Mouse (Mus musculus) forebrain, embryonic 13.5 days (tissue): ENCODE results near the gene Abcg5. TPM values are rescaled to one million over a fixed set of nuclear protein-coding genes. Genes with fewer than 3 reads are reported as not detected.

Experiments
- ATAC-seq: fragments of 200-750 bp; cut with Nextera tagmentation; 2 replicates; pipeline ENCODE4 v1.8.0; 2017
- H3K27ac ChIP-seq: fragments of 300-500 bp; sonication (generic); 2 replicates; pipeline ENCODE4 v1.5.1; 2015; ENCODE audit warnings: inconsistent platforms, mild to moderate bottlenecking, moderate library complexity
- H3K27me3 ChIP-seq: fragments of 300-500 bp; sonication (generic); 2 replicates; pipeline ENCODE4 v1.6.1; 2015; ENCODE audit warnings: mild to moderate bottlenecking, inconsistent platforms
- H3K36me3 ChIP-seq: fragments of 300-500 bp; sonication (generic); 2 replicates; pipeline ENCODE4 v1.6.1; 2015; ENCODE audit warnings: mild to moderate bottlenecking, inconsistent platforms; ENCODE audit not compliant: poor library complexity, severe bottlenecking
- H3K4me1 ChIP-seq: fragments of 300-500 bp; sonication (generic); 2 replicates; pipeline ENCODE4 v1.6.1; 2015; ENCODE audit warnings: inconsistent platforms
- H3K4me2 ChIP-seq: fragments of 300-500 bp; sonication (generic); 2 replicates; pipeline ENCODE4 v1.6.1; 2015; ENCODE audit warnings: inconsistent platforms, mild to moderate bottlenecking, moderate library complexity
- H3K4me3 ChIP-seq: fragments of 300-500 bp; sonication (generic); 2 replicates; pipeline ENCODE4 v1.5.1; 2015; ENCODE audit warnings: mild to moderate bottlenecking, inconsistent platforms
- H3K9ac ChIP-seq: fragments of 300-500 bp; sonication (generic); 2 replicates; pipeline ENCODE4 v1.6.1; 2015; ENCODE audit warnings: mild to moderate bottlenecking, inconsistent platforms
- H3K9me3 ChIP-seq: fragments of 300-500 bp; sonication (generic); replicated peaks from 2 replicates; pipeline ENCODE4 v1.6.1; 2016; ENCODE audit warnings: inconsistent platforms
- WGBS: fragments of 180-500 bp; shearing (Covaris S2); methylation state at CpG from one replicate; pipeline ENCODE4 v1.1.7; 2015; 5-methylcytosine and 5-hydroxymethylcytosine counted together
- polyA plus RNA-seq: library from polyadenylated mRNA; unstranded; fragments of >200 nt; fragmentation: Nextera tagmentation; extraction: Ambion mirVana; gene quantifications from 2 replicates; pipeline ENCODE4 v1.2.1, GENCODE M21; 2015

Gene Abcg5
- polyA plus RNA-seq, 1 experiment from 2014 or later = 4.1 TPM

DNA sequence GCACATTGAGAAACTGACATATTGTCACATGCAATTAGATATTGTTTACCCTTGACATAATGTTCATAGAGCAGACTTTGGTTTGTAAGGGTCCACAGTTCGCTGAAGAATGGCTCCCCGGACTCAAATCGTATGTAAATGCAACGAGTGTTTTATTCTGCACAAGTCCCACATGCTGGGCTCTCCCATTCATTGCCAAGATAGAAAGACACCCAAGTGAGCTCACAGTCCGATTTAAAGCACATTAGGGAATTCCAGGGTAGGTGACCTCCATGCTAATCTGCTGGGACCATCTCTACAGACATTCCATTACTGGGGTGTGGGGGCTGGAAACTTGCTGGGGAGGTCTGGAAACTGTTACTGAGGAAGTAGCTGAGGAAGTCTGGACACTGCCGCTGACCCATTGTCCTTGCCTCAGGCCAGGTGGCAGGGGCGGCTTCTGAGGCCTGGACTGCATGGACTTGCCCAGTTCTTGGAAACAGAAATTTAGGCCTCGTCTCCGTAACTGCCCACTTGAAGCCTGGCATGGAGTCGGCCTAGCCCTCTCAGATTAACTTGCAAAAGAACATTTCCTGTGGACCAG is 42.9 kb downstream of the Abcg5 start:
- Histone ChIP-seq H3K9me3 (no peaks in the 10 kb centered on the region), H3K4me3 (no peak overlapping the region), H3K4me1 (peaks cover 4% of the 10 kb centered on the region; the same call in 1 of the 2 replicates), H3K36me3 (no peaks in the 10 kb centered on the region), H3K9ac (no peak overlapping the region), H3K27me3 (no peaks in the 10 kb centered on the region), H3K4me2 (no peak overlapping the region), H3K27ac (no peak overlapping the region)
- ATAC-seq = no peak
- 48% methylated on average over 10 of the region's 10 CpGs for WGBS

DNA sequence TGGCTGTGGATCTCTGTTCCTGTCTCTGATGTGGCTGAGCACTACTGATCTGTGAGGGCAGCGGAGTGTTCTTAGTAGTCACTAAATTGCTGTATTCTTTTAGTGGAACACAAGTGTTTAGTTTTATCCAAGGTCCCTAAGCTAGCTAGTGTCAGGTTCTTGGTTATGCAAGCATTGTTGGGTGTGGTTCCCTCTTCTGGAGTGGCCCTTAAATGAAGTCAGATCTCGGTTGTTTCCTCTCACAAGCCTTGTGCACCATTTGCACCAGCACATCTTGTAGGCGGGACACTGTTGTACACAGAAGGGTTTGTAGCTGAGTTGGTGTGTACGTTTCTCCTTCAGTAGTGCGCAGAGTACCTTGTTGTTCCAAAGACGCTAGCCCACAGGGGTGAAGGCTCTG is 44.8 kb downstream of the Abcg5 start:
- H3K36me3 ChIP-seq = no peaks in the 10 kb centered on the region
- no peak overlapping the region for H3K4me2 ChIP-seq
- no peaks in the 10 kb centered on the region for H3K9me3 ChIP-seq
- H3K27me3 ChIP-seq = no peaks in the 10 kb centered on the region
- no peak for ATAC-seq
- H3K4me3 ChIP-seq = no peak overlapping the region
- no peaks in the 10 kb centered on the region for H3K4me1 ChIP-seq
- H3K9ac ChIP-seq = no peak overlapping the region
- WGBS = 89% methylated on average over 6 of the region's 6 CpGs
- no peak overlapping the region for H3K27ac ChIP-seq

DNA sequence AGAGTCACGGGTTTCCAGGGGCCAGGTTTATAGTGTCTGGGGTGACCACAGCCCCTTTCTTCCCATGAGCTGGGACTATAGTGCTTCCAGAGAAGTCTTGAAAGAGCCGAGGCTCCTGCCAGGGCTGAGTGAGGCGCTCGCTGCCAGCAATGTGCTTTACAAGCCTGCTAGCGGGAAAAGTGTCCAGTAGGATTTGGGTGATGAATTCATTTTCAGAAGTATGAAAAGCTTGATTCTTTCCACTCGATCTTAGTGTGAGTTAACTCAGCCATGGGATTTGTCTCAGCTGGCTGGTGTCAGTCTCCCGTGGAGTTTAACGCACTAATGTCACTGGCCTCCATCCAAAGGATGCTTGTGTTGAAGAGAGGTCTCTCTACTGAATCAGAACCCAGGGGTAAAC is 46.5 kb downstream of the Abcg5 start:
- no peak for ATAC-seq
- no peak overlapping the region for H3K9ac ChIP-seq
- no peak overlapping the region for H3K27ac ChIP-seq
- no peaks in the 10 kb centered on the region for H3K9me3 ChIP-seq
- H3K4me2 ChIP-seq = no peak overlapping the region
- WGBS = 62% methylated on average over 8 of the region's 8 CpGs
- H3K27me3 ChIP-seq = no peaks in the 10 kb centered on the region
- no peak overlapping the region for H3K4me3 ChIP-seq
- no peaks in the 10 kb centered on the region for H3K4me1 ChIP-seq
- no peaks in the 10 kb centered on the region for H3K36me3 ChIP-seq

DNA sequence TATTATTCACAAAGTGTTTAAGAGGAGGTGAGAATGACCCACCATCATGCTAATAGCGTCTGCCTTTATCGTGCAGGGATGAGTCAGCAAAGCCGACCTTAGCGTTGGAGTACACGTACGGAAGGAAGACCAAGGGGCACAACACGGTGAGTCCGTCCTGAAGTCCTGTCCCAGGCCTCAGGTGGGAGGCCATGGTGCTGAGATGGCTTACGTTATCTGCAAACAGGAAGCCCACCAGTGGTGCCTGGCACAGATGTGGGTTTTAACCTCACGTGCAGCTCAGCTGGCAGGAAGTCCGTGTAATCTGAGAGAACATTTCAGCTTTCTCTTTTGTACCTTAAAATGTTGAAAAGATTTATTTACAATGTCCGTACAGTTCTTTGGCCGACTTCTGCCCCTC is 49.4 kb downstream of the Abcg5 start:
- Histone ChIP-seq H3K36me3 (no peaks in the 10 kb centered on the region), H3K4me1 (no peaks in the 10 kb centered on the region), H3K9me3 (no peaks in the 10 kb centered on the region), H3K27ac (no peak overlapping the region), H3K27me3 (no peaks in the 10 kb centered on the region), H3K4me2 (no peak overlapping the region), H3K4me3 (no peak overlapping the region), H3K9ac (no peak overlapping the region)
- WGBS = 91% methylated on average over 13 of the region's 13 CpGs
- ATAC-seq = no peak

DNA sequence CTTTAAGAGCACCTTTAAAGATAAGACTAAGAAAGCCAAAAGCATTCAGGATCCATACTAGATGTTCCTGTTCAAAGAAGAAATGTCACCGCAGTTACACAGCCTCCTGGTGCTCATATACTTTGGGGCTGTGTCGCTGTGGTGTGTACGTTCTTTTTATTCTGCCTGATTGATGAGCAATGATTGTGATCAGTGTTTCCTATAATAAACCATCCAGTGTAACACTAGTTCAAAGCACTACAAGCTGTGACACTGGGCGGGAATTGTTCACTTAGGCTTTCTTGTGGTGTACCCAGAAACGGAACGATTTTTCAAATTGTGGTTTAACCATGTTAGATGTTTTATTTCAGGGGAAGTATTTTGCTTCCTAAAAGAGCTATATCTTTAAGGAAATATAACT is 51.0 kb downstream of the Abcg5 start:
- no peaks in the 10 kb centered on the region for H3K36me3 ChIP-seq
- no peak overlapping the region for H3K4me2 ChIP-seq
- ATAC-seq = no peak
- H3K4me3 ChIP-seq = no peak overlapping the region
- H3K27me3 ChIP-seq = no peaks in the 10 kb centered on the region
- 95% methylated on average over 6 of the region's 6 CpGs for WGBS
- no peak overlapping the region for H3K9ac ChIP-seq
- no peaks in the 10 kb centered on the region for H3K9me3 ChIP-seq
- H3K27ac ChIP-seq = no peak overlapping the region
- H3K4me1 ChIP-seq = peaks cover 4% of the 10 kb centered on the region

DNA sequence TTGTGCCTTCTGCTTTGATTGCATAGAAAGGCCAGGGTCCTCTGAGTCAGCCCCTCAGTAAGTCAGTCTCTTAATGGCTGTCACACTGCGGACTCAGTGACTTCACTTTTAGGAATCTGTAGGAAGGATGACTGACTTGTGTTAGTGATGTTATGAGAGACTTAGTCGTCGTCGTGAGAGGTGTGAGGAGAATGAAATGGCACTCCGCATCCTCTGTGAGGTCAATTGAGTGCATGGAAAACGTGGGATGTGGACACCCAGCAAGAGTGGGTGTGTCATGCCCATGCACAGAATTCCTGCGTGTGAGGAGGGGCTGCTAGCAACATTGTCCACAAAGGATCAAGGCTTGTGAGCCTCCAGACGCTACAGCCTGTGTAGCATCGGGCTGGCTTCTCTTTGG is 54.2 kb downstream of the Abcg5 start:
- WGBS = 92% methylated on average over 9 of the region's 9 CpGs
- Histone ChIP-seq H3K9me3 (no peaks in the 10 kb centered on the region), H3K27ac (no peak overlapping the region), H3K27me3 (no peaks in the 10 kb centered on the region), H3K4me1 (peaks cover 6% of the 10 kb centered on the region), H3K4me3 (no peak overlapping the region), H3K36me3 (no peaks in the 10 kb centered on the region), H3K9ac (no peak overlapping the region), H3K4me2 (no peak overlapping the region)
- ATAC-seq = no peak

DNA sequence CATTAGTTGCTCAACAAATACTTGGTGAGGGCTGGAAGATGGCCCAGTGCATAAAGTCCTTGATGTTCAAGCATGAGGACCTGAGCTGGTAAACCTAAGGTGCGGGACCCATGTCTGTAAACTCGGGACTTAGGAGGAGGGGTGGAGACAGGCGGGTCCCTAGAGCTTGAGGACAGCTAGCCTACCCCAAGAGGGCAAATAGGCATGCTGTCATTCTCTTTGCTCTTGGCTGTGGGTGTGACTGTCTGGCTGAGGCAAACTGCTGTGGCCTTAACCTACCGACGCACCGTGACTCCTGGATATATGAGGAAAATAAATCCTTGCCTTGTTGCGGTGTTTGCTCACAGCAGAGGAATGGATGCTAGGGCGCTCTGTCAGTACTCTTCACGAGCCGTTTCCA is 55.1 kb downstream of the Abcg5 start:
- 94% methylated on average over 10 of the region's 10 CpGs for WGBS
- ATAC-seq = no peak
- Histone ChIP-seq H3K27me3 (no peaks in the 10 kb centered on the region), H3K9me3 (no peaks in the 10 kb centered on the region), H3K9ac (no peak overlapping the region), H3K4me2 (no peak overlapping the region), H3K27ac (no peak overlapping the region), H3K4me1 (peaks cover 6% of the 10 kb centered on the region), H3K36me3 (no peaks in the 10 kb centered on the region), H3K4me3 (no peak overlapping the region)

DNA sequence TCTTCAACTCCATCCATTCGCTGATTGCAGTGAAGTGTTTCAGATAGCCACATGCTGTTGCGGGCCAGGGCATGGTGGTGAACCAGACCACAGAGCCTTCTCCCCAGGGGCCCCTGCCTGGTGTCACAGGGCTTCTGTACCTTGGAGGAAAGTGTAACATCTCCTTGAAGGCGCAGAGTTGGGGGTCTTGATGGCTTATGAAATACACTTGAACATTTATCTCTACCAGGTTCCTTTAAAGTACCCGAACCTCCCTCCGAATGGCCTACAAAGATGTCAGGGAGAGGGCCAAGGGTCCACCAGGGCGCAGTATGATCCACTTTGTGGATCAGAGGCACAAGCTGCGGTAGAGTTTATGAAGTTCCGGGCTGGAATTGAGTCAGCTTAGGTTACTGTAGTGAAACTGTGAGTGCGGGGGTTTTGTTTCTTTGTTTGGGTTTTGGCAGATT is 55.9 kb downstream of the Abcg5 start:
- Histone ChIP-seq H3K4me3 (peak overlapping the region; percentile 66), H3K36me3 (no peaks in the 10 kb centered on the region), H3K27me3 (no peaks in the 10 kb centered on the region), H3K9me3 (no peaks in the 10 kb centered on the region), H3K27ac (no peak overlapping the region), H3K4me2 (peak overlapping the region; percentile 69), H3K9ac (peak overlapping the region; percentile 74), H3K4me1 (peaks cover 6% of the 10 kb centered on the region)
- 23% methylated on average over 9 of the region's 9 CpGs for WGBS
- peak; percentile 68 for ATAC-seq

DNA sequence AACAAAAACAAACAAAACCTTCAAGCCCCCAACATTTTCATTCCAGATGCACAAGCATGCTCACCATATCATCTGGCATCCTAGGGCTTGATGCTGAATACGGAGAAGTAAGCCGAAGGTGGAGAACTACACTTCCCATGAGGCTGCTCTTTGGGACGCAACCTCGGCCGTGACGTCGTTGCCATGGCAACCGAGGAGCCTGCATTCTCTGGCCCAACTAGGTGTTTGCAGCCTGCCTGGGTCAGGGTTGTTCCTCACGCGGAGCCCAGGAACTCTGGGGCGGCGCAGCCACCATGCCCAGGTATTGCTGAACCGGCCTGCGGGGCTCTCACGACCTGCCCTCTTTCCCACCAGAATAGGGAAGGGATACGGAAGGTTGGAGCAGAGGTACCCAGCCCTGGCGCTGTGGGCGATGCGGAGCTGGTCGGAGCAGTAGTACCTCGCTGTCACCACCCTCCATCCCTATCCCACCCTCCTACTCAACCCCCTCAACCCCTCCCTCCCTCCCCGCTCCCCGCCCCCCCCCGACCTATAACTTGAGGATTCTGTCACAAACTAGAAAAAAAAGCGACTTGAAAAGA is 56.4 kb downstream of the Abcg5 start, which contains the start of gene Dync2li1:
TSS of gene Dync2li1 (plus strand) at position 221 of the 581 bp plus-strand sequence.
- Histone ChIP-seq H3K4me1 (peaks cover 6% of the 10 kb centered on the region), H3K9ac (peak within 1 kb of the TSS; percentile 74), H3K27ac (peak within 1 kb of the TSS; percentile 44; the same call in 1 of the 2 replicates), H3K4me3 (peak within 1 kb of the TSS; percentile 66), H3K36me3 (no peaks in the 10 kb centered on the region), H3K9me3 (no peaks in the 10 kb centered on the region), H3K27me3 (no peaks in the 10 kb centered on the region), H3K4me2 (peak within 1 kb of the TSS; percentile 69)
- peak; percentile 98 for ATAC-seq
- 1% methylated on average over 25 of the region's 25 CpGs for WGBS

DNA sequence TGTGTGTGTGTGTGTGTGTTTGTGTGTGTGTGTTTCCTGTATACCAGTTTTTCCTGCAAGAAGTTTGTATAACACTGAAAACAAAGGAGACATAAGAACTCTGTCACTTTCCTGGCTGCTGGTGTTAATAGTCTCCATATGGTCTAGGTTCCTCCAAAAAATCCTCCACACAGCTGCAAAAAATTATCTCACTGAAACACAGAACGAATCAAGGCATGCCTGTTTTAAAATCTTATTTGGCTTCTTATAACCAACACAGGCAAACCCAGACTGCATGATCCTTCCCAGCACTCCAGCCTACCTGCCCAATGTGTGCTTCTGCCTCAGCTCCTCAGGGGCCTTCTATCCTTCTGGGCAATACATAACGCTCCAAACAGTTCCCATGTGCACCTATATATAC is 59.9 kb downstream of the Abcg5 start:
- no peak for ATAC-seq
- Histone ChIP-seq H3K4me2 (no peak overlapping the region), H3K4me1 (peaks cover 9% of the 10 kb centered on the region), H3K27ac (no peak overlapping the region), H3K27me3 (no peaks in the 10 kb centered on the region), H3K4me3 (no peak overlapping the region), H3K9ac (no peak overlapping the region), H3K36me3 (no peaks in the 10 kb centered on the region), H3K9me3 (no peaks in the 10 kb centered on the region)
- 71% methylated on average over 2 of the region's 2 CpGs for WGBS

DNA sequence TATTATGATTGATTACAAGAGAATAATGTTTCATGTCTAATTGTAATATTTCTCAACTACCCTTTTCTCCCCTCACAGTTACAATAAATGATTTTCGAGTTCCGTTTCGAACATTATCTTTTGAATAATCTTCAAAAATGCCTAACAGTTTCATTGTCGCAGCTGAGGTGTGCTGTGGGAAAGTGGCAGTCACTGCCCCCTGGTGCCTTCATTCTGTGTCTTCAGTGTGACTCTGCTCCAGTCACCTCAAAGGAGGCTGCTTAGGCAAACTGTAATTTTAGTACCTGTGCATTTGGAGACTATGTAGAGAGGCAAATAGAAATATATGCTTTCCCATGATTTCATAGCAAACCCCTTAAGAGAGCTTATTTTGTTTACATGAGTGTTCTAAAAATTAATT is 60.8 kb downstream of the Abcg5 start:
- H3K4me2 ChIP-seq = no peak overlapping the region
- no peaks in the 10 kb centered on the region for H3K27me3 ChIP-seq
- no peak for ATAC-seq
- H3K9ac ChIP-seq = no peak overlapping the region
- 92% methylated on average over 4 of the region's 4 CpGs for WGBS
- H3K4me1 ChIP-seq = peaks cover 6% of the 10 kb centered on the region
- H3K9me3 ChIP-seq = no peaks in the 10 kb centered on the region
- H3K27ac ChIP-seq = no peak overlapping the region
- no peak overlapping the region for H3K4me3 ChIP-seq
- no peaks in the 10 kb centered on the region for H3K36me3 ChIP-seq

DNA sequence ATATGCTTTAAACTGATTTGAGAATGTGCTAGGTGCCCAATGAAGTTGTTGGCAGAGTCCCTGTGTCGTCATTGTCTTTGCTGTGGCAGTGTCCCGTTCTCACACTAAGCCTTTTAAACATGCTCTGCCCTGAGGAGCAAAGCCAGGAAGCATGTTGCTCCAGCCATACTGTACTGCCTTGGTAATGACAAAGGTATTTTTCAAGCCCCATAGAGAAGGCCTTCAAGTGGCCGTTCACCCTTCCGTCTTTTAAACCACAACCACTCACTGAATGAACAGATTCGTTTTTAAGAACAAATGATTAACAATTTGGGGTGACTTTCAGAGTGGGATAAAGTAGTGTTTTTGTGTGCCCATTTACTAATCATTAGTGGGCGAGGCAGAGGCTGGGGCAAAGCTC is 61.6 kb downstream of the Abcg5 start:
- Histone ChIP-seq H3K4me1 (0 out of 2 replicates have a peak, but pooled peaks cover 2% of the 10 kb centered on the region), H3K4me2 (no peak overlapping the region), H3K27ac (no peak overlapping the region), H3K27me3 (no peaks in the 10 kb centered on the region), H3K4me3 (no peak overlapping the region), H3K36me3 (no peaks in the 10 kb centered on the region), H3K9ac (no peak overlapping the region), H3K9me3 (no peaks in the 10 kb centered on the region)
- 73% methylated on average over 6 of the region's 6 CpGs for WGBS
- no peak for ATAC-seq

DNA sequence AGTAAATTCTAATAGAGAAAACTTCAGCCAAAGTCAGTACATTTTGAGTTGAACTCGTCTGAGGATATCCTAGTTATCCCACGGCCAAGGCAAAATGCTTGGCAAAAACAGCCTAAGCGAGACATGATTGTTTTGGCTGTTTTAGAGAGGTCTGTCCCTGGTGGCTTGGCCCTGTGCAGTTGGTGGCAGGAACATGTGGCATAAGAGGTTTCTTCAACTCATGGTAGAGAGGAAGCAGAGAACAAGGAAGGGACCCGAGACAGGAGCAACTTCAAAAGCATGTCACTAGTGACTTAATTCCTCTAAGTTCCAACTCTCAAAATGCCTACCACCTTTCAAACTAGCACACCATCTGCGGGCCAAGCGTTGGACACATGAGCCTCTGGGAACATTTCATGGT is 62.2 kb downstream of the Abcg5 start:
- no peaks in the 10 kb centered on the region for H3K36me3 ChIP-seq
- H3K27me3 ChIP-seq = no peaks in the 10 kb centered on the region
- no peak overlapping the region for H3K4me3 ChIP-seq
- H3K9me3 ChIP-seq = no peaks in the 10 kb centered on the region
- H3K4me1 ChIP-seq = 0 out of 2 replicates have a peak, but pooled peaks cover 2% of the 10 kb centered on the region
- H3K27ac ChIP-seq = no peak overlapping the region
- no peak overlapping the region for H3K4me2 ChIP-seq
- 85% methylated on average over 6 of the region's 6 CpGs for WGBS
- no peak overlapping the region for H3K9ac ChIP-seq
- ATAC-seq = no peak
